Mouse (Mus musculus) ES-CJ7 (cell line): Measurements from ENCODE around the gene Olfr1123.
"Not testable (repeated sequence)": the region's sequence is repeated elsewhere in the genome, so short reads cannot be mapped to it uniquely, and the experiment has no call there.

ENCODE experiments used
- DNase-seq: peaks from one replicate; pipeline ENCODE4 v3.0.0; 2011; ENCODE audit warnings: low read depth, low spot score

Gene Olfr1123

GRCm38 (mm10) chr2:87416335-87416734 lies at the start of gene Olfr1123:
Gene Olfr1123 (plus strand): TSS chr2:87416635.
- DNase-seq: no peak

- no peak for DNase-seq
Measured at GRCm38 (mm10) chr2:87369595-87369994, 46.8 kb upstream of the Olfr1123 start, which contains the start of gene Olfr1121. Gene Olfr1121 (plus strand): TSS chr2:87369895.

- no peak for DNase-seq
Measured at GRCm38 (mm10) chr2:87371726-87372125, 44.7 kb upstream of the Olfr1123 start.

GRCm38 (mm10) chr2:87383935-87384334 lies 32.5 kb upstream of the Olfr1123 start:
- no peak for DNase-seq

- no peak for DNase-seq
Measured at GRCm38 (mm10) chr2:87385549-87385948, 30.9 kb upstream of the Olfr1123 start, which contains the start of gene Olfr1122. Gene Olfr1122 (plus strand): TSS chr2:87385849.

GRCm38 (mm10) chr2:87393605-87394004 lies 22.8 kb upstream of the Olfr1123 start:
- not testable (repeated sequence) for DNase-seq

- DNase-seq: peak; percentile 39
Measured at GRCm38 (mm10) chr2:87394686-87395085, 21.7 kb upstream of the Olfr1123 start.

GRCm38 (mm10) chr2:87429975-87430374 lies 13.5 kb downstream of the Olfr1123 start, which contains the start of gene Olfr1124:
Gene Olfr1124 (plus strand): TSS chr2:87430275.
- no peak for DNase-seq

- peak; percentile 71 for DNase-seq
Measured at GRCm38 (mm10) chr2:87437731-87438130, 21.3 kb downstream of the Olfr1123 start.

GRCm38 (mm10) chr2:87453662-87454061 lies 37.2 kb downstream of the Olfr1123 start, which contains the start of gene Olfr1126:
Gene Olfr1126 (plus strand): TSS chr2:87453962.
- no peak for DNase-seq

GRCm38 (mm10) chr2:87461769-87462168 lies 45.3 kb downstream of the Olfr1123 start:
- DNase-seq: no peak
